Mouse (Mus musculus) CH12F3 (cell line): Measurements from ENCODE around the gene Srsy.
"Not testable (repeated sequence)": the region's sequence is repeated elsewhere in the genome, so short reads cannot be mapped to it uniquely, and the experiment has no call there.

ENCODE experiments used
- in situ Hi-C: fragments of 300-500 bp; cut with MboI; formaldehyde crosslinking; loops from 2 replicates; pipeline ENCODE4 v1.14.3; 2020; ENCODE audit warnings: low sequenced_read_pairs

The Srsy gene

GRCm38 (mm10) chrY:17937230-17937629, at the start of gene Srsy:
TSS of gene Srsy (minus strand) at chrY:17937330.
- in situ Hi-C loops: not testable (repeated sequence)
